Mouse (Mus musculus) forebrain, embryonic 12.5 days (tissue): ENCODE results near the gene Inmt. TPM values are rescaled to one million over a fixed set of nuclear protein-coding genes. Genes with fewer than 3 reads are reported as not detected.

Experiments used
- ATAC-seq: fragments of 200-750 bp; cut with Nextera tagmentation; 2 replicates; pipeline ENCODE4 v1.8.0; 2017; ENCODE audit warnings: moderate TSS enrichment; ENCODE audit not compliant: low FRiP score
- H3K27ac ChIP-seq: fragments of 300-500 bp; sonication (generic); 2 replicates; pipeline ENCODE4 v1.5.1; 2016; ENCODE audit warnings: mild to moderate bottlenecking
- H3K27me3 ChIP-seq: fragments of 300-500 bp; sonication (generic); 2 replicates; pipeline ENCODE4 v1.6.1; 2016; ENCODE audit warnings: mild to moderate bottlenecking
- H3K36me3 ChIP-seq: fragments of 300-500 bp; sonication (generic); replicated peaks from 2 replicates; pipeline ENCODE4 v1.6.1; 2016; ENCODE audit warnings: mild to moderate bottlenecking
- H3K4me1 ChIP-seq: fragments of 300-500 bp; sonication (generic); 2 replicates; pipeline ENCODE4 v1.6.1; 2016
- H3K4me2 ChIP-seq: fragments of 300-500 bp; sonication (generic); 2 replicates; pipeline ENCODE4 v1.6.1; 2016; ENCODE audit warnings: mild to moderate bottlenecking, moderate library complexity
- H3K4me3 ChIP-seq: fragments of 300-500 bp; sonication (generic); replicated peaks from 2 replicates; pipeline ENCODE4 v1.5.1; 2016; ENCODE audit warnings: mild to moderate bottlenecking
- H3K9ac ChIP-seq: fragments of 300-500 bp; sonication (generic); 2 replicates; pipeline ENCODE4 v1.6.1; 2016; ENCODE audit warnings: mild to moderate bottlenecking
- H3K9me3 ChIP-seq: fragments of 300-500 bp; sonication (generic); 2 replicates; pipeline ENCODE4 v1.6.1; 2016
- WGBS: fragments of 180-500 bp; shearing (Covaris S2); methylation state at CpG from one replicate; pipeline ENCODE4 v1.1.7; 2016; 5-methylcytosine and 5-hydroxymethylcytosine counted together
- polyA plus RNA-seq: library from polyadenylated mRNA; unstranded; fragments of >200 nt; fragmentation: Nextera tagmentation; extraction: Ambion mirVana; gene quantifications from 2 replicates; pipeline ENCODE4 v1.2.1, GENCODE M21; 2016

Gene Inmt
- polyA plus RNA-seq, 1 experiment from 2014 or later, result 0.59 TPM

- no peak for ATAC-seq
- Histone ChIP-seq H3K4me1 (no peaks in the 10 kb centered on the region), H3K4me3 (no peak overlapping the region), H3K36me3 (no peaks in the 10 kb centered on the region), H3K9ac (no peak overlapping the region), H3K4me2 (no peak overlapping the region), H3K27me3 (0 out of 2 replicates have a peak, but pooled peaks cover 4% of the 10 kb centered on the region), H3K9me3 (no peaks in the 10 kb centered on the region), H3K27ac (no peak overlapping the region)
- 90% methylated on average over 5 of the region's 5 CpGs for WGBS
These were observed 13.5 kb downstream of the Inmt start for GRCm38 (mm10) chr6:55161311-55161761.

- Histone ChIP-seq H3K9ac (no peak overlapping the region), H3K9me3 (no peaks in the 10 kb centered on the region), H3K27ac (no peak overlapping the region), H3K4me3 (no peak overlapping the region), H3K36me3 (no peaks in the 10 kb centered on the region), H3K27me3 (no peaks in the 10 kb centered on the region), H3K4me2 (no peak overlapping the region), H3K4me1 (no peaks in the 10 kb centered on the region)
- 67% methylated on average over 1 of the region's 1 CpGs for WGBS
- no peak for ATAC-seq
These were observed 15.6 kb downstream of the Inmt start for GRCm38 (mm10) chr6:55159256-55159655.

- no peak overlapping the region for H3K4me3 ChIP-seq
- no peak overlapping the region for H3K4me2 ChIP-seq
- no peak overlapping the region for H3K9ac ChIP-seq
- no peaks in the 10 kb centered on the region for H3K27me3 ChIP-seq
- no peak overlapping the region for H3K27ac ChIP-seq
- peaks cover 4% of the 10 kb centered on the region; the same call in 1 of the 2 replicates for H3K4me1 ChIP-seq
- no peaks in the 10 kb centered on the region for H3K36me3 ChIP-seq
- ATAC-seq, result no peak
- H3K9me3 ChIP-seq, result no peaks in the 10 kb centered on the region
- 92% methylated on average over 3 of the region's 3 CpGs for WGBS
These were observed 22.6 kb downstream of the Inmt start for GRCm38 (mm10) chr6:55152226-55152625.

- Histone ChIP-seq H3K4me3 (no peak overlapping the region), H3K27ac (no peak overlapping the region), H3K9me3 (0 out of 2 replicates have a peak, but pooled peaks cover 7% of the 10 kb centered on the region), H3K9ac (no peak overlapping the region), H3K4me2 (no peak overlapping the region), H3K4me1 (peaks cover 12% of the 10 kb centered on the region), H3K27me3 (no peaks in the 10 kb centered on the region), H3K36me3 (no peaks in the 10 kb centered on the region)
- 26% methylated on average over 4 of the region's 4 CpGs for WGBS
- ATAC-seq, result no peak
These were observed 28.7 kb downstream of the Inmt start for GRCm38 (mm10) chr6:55146138-55146537.

GRCm38 (mm10) chr6:55145285-55145684, 29.6 kb downstream of the Inmt start:
- no peak for ATAC-seq
- no peaks in the 10 kb centered on the region for H3K27me3 ChIP-seq
- H3K9me3 ChIP-seq, result 0 out of 2 replicates have a peak, but pooled peaks cover 7% of the 10 kb centered on the region
- peaks cover 12% of the 10 kb centered on the region for H3K4me1 ChIP-seq
- no peak overlapping the region for H3K4me3 ChIP-seq
- no peak overlapping the region for H3K9ac ChIP-seq
- 82% methylated on average over 5 of the region's 5 CpGs for WGBS
- no peak overlapping the region for H3K4me2 ChIP-seq
- H3K36me3 ChIP-seq, result no peaks in the 10 kb centered on the region
- no peak overlapping the region for H3K27ac ChIP-seq

- H3K4me3 ChIP-seq, result no peak overlapping the region
- H3K27me3 ChIP-seq, result no peaks in the 10 kb centered on the region
- H3K4me1 ChIP-seq, result no peaks in the 10 kb centered on the region
- no peak overlapping the region for H3K27ac ChIP-seq
- ATAC-seq, result no peak
- no peak overlapping the region for H3K9ac ChIP-seq
- no peak overlapping the region for H3K4me2 ChIP-seq
- H3K9me3 ChIP-seq, result 0 out of 2 replicates have a peak, but pooled peaks cover 4% of the 10 kb centered on the region
- no peaks in the 10 kb centered on the region for H3K36me3 ChIP-seq
These were observed 36.5 kb downstream of the Inmt start for GRCm38 (mm10) chr6:55138343-55138742.

- Histone ChIP-seq H3K4me3 (no peak overlapping the region), H3K36me3 (no peaks in the 10 kb centered on the region), H3K9ac (no peak overlapping the region), H3K9me3 (no peaks in the 10 kb centered on the region), H3K27ac (no peak overlapping the region), H3K4me1 (no peaks in the 10 kb centered on the region), H3K4me2 (no peak overlapping the region), H3K27me3 (no peaks in the 10 kb centered on the region)
- 39% methylated on average over 1 of the region's 1 CpGs for WGBS
- ATAC-seq, result no peak
These were observed 41.4 kb downstream of the Inmt start for GRCm38 (mm10) chr6:55133425-55133824.

- no peak within 1 kb of the TSS for H3K9ac ChIP-seq
- H3K4me1 ChIP-seq, result no peaks in the 10 kb centered on the region
- no peak within 1 kb of the TSS for H3K4me2 ChIP-seq
- no peak within 1 kb of the TSS for H3K27ac ChIP-seq
- WGBS, result 73% methylated on average over 10 of the region's 10 CpGs
- no peaks in the 10 kb centered on the region for H3K36me3 ChIP-seq
- no peaks in the 10 kb centered on the region for H3K27me3 ChIP-seq
- no peaks in the 10 kb centered on the region for H3K9me3 ChIP-seq
- no peak within 1 kb of the TSS for H3K4me3 ChIP-seq
- ATAC-seq, result no peak
These were observed 42.0 kb downstream of the Inmt start, which contains the start of gene Crhr2 for GRCm38 (mm10) chr6:55132794-55133193. Gene Crhr2 (minus strand): TSS chr6:55133016.

- Histone ChIP-seq H3K4me2 (no peak overlapping the region), H3K4me1 (no peaks in the 10 kb centered on the region), H3K27me3 (no peaks in the 10 kb centered on the region), H3K36me3 (no peaks in the 10 kb centered on the region), H3K27ac (no peak overlapping the region), H3K4me3 (no peak overlapping the region), H3K9me3 (no peaks in the 10 kb centered on the region), H3K9ac (no peak overlapping the region)
- WGBS, result 85% methylated on average over 4 of the region's 4 CpGs
- no peak for ATAC-seq
These were observed 43.5 kb downstream of the Inmt start for GRCm38 (mm10) chr6:55131301-55131700.

- ATAC-seq, result no peak
- Histone ChIP-seq H3K4me2 (no peak overlapping the region), H3K4me3 (no peak overlapping the region), H3K27ac (no peak overlapping the region), H3K9ac (no peak overlapping the region), H3K9me3 (no peaks in the 10 kb centered on the region), H3K27me3 (no peaks in the 10 kb centered on the region), H3K36me3 (no peaks in the 10 kb centered on the region), H3K4me1 (no peaks in the 10 kb centered on the region)
- 76% methylated on average over 6 of the region's 6 CpGs for WGBS
These were observed 44.2 kb downstream of the Inmt start for GRCm38 (mm10) chr6:55130631-55131030.

GRCm38 (mm10) chr6:55128391-55128790, 46.5 kb downstream of the Inmt start:
- no peak overlapping the region for H3K27ac ChIP-seq

GRCm38 (mm10) chr6:55126576-55126975, 48.3 kb downstream of the Inmt start:
- no peaks in the 10 kb centered on the region; the same call in 1 of the 2 replicates for H3K4me1 ChIP-seq
- H3K9ac ChIP-seq, result no peak overlapping the region
- H3K27ac ChIP-seq, result no peak overlapping the region
- WGBS, result 75% methylated on average over 5 of the region's 5 CpGs
- no peak for ATAC-seq
- H3K4me3 ChIP-seq, result no peak overlapping the region
- H3K27me3 ChIP-seq, result peaks cover 3% of the 10 kb centered on the region; the same call in 1 of the 2 replicates
- no peaks in the 10 kb centered on the region for H3K36me3 ChIP-seq
- no peaks in the 10 kb centered on the region for H3K9me3 ChIP-seq
- no peak overlapping the region for H3K4me2 ChIP-seq

More at GRCm38 (mm10) chr6:55128391-55128790, 46.5 kb downstream of the Inmt start:
- Histone ChIP-seq H3K4me3 (no peak overlapping the region), H3K4me1 (no peaks in the 10 kb centered on the region), H3K9me3 (no peaks in the 10 kb centered on the region), H3K36me3 (no peaks in the 10 kb centered on the region), H3K27me3 (no peaks in the 10 kb centered on the region), H3K9ac (no peak overlapping the region), H3K4me2 (no peak overlapping the region)
- no peak for ATAC-seq

- H3K4me3 ChIP-seq, result no peak overlapping the region
- no peaks in the 10 kb centered on the region for H3K9me3 ChIP-seq
- peaks cover 31% of the 10 kb centered on the region for H3K27me3 ChIP-seq
- no peak overlapping the region for H3K9ac ChIP-seq
- H3K36me3 ChIP-seq, result no peaks in the 10 kb centered on the region
- peaks cover under 1% of the 10 kb centered on the region for H3K4me1 ChIP-seq
- 58% methylated on average over 4 of the region's 4 CpGs for WGBS
- no peak overlapping the region for H3K27ac ChIP-seq
- H3K4me2 ChIP-seq, result no peak overlapping the region
- no peak for ATAC-seq
These were observed 51.8 kb downstream of the Inmt start for GRCm38 (mm10) chr6:55123056-55123455.
